24 mouse cellular contexts compared by ENCODE assay signal in genomic region chr2:96504140-96504539, GRCm38 (mm10).
DNase-seq lines count a peak whose midpoint lies in the region; ATAC-seq and TF ChIP-seq lines count a peak whose summit lies in the region.
"Had no signal": no experiment of that assay in that cellular context is flagged by ENCODE, and none has a peak within 500 bp of the region (broad histone marks: within the 10 kb centered on the region; RNA-seq: fewer than 3 reads in every experiment).

No protein-coding gene starts in this region.

- H3K36me3 ChIP-seq in forebrain, postnatal 0 days (ENCODE audit: insufficient read depth): no peaks in the 10 kb centered on the region
- H3K36me3 ChIP-seq in forebrain, embryonic 13.5 days (ENCODE audit: poor library complexity, severe bottlenecking): no peaks in the 10 kb centered on the region
- no peaks in the 10 kb centered on the region for H3K36me3 ChIP-seq in midbrain, embryonic 16.5 days (ENCODE audit: control insufficient read depth, insufficient read depth, low read length)
- H3K36me3 ChIP-seq: forebrain, embryonic 12.5 days; limb, embryonic 10.5 days; stomach, embryonic 15.5 days had no signal

- H3K9me3 ChIP-seq in forebrain, postnatal 0 days (ENCODE audit: low read length): no peaks in the 10 kb centered on the region
- no peaks in the 10 kb centered on the region for H3K9me3 ChIP-seq in forebrain, embryonic 13.5 days (replicated peaks)
- H3K9me3 ChIP-seq in midbrain, embryonic 16.5 days (replicated peaks; ENCODE audit: control insufficient read depth, low read length, poor library complexity, severe bottlenecking): no peaks in the 10 kb centered on the region
- H3K9me3 ChIP-seq: forebrain, embryonic 12.5 days; limb, embryonic 10.5 days; megakaryocyte, embryonic 14.5 days; stomach, embryonic 15.5 days had no signal

- H3K4me2 ChIP-seq in forebrain, postnatal 0 days (ENCODE audit: low read depth): no peak overlapping the region
- H3K4me2 ChIP-seq in forebrain, embryonic 13.5 days: no peak overlapping the region
- H3K4me2 ChIP-seq in midbrain, embryonic 16.5 days (ENCODE audit: low read length): no peak overlapping the region
- H3K4me2 ChIP-seq: forebrain, embryonic 12.5 days; stomach, embryonic 15.5 days had no signal

- 42% methylated on average over 6 of the region's 6 CpGs for WGBS in forebrain, postnatal 0 days
- 77% methylated on average over 6 of the region's 6 CpGs for WGBS in forebrain, embryonic 13.5 days
- WGBS in midbrain, embryonic 16.5 days: 67% methylated on average over 6 of the region's 6 CpGs

- no peaks in the 10 kb centered on the region for H3K4me1 ChIP-seq in forebrain, postnatal 0 days (ENCODE audit: insufficient read depth)
- H3K4me1 ChIP-seq in forebrain, embryonic 13.5 days: peaks cover 4% of the 10 kb centered on the region
- H3K4me1 ChIP-seq in midbrain, embryonic 16.5 days (ENCODE audit: control insufficient read depth, insufficient read depth, low read length): no peaks in the 10 kb centered on the region
- H3K4me1 ChIP-seq: limb, embryonic 10.5 days; megakaryocyte, embryonic 14.5 days; stomach, embryonic 15.5 days had no signal

- H3K27ac ChIP-seq in forebrain, postnatal 0 days (ENCODE audit: low read depth, low read length): no peak overlapping the region
- no peak overlapping the region for H3K27ac ChIP-seq in forebrain, embryonic 13.5 days
- H3K27ac ChIP-seq in midbrain, embryonic 16.5 days (ENCODE audit: low read length): no peak overlapping the region
- H3K27ac ChIP-seq: forebrain, embryonic 12.5 days; layer of hippocampus, adult 2 months; limb, embryonic 10.5 days; stomach, embryonic 15.5 days had no signal

- no peak overlapping the region for H3K4me3 ChIP-seq in forebrain, postnatal 0 days (ENCODE audit: low read depth, low read length)
- no peak overlapping the region for H3K4me3 ChIP-seq in forebrain, embryonic 13.5 days
- no peak overlapping the region for H3K4me3 ChIP-seq in midbrain, embryonic 16.5 days (ENCODE audit: low read depth, low read length)
- H3K4me3 ChIP-seq: forebrain, embryonic 12.5 days; layer of hippocampus, adult 2 months; limb, embryonic 10.5 days; megakaryocyte, embryonic 14.5 days; stomach, embryonic 15.5 days had no signal

- no peak for DNase-seq in forebrain, postnatal 0 days
- peak; percentile 16 for DNase-seq in right cerebral cortex, adult 18-20 months
- DNase-seq in right cerebral cortex, postnatal 4 days: no peak
- DNase-seq in telencephalon, adult 2 months (ENCODE audit: low read depth, low spot score): peak; percentile 51
- DNase-seq in urinary bladder, adult 2 months (ENCODE audit: low spot score): no peak
- no peak for DNase-seq in urinary bladder, postnatal 14 days (ENCODE audit: low spot score)
- DNase-seq: adrenal gland, postnatal 25 days; gastrocnemius, postnatal 36 days; heart, postnatal 10 days; kidney, adult 2 months; kidney, postnatal 10 days; liver, postnatal 0 days; lung, postnatal 10 days; right cerebral cortex, postnatal 14 days; thymus, adult 2 months had no signal

- H3K27me3 ChIP-seq in forebrain, postnatal 0 days (ENCODE audit: insufficient read depth, low read length): no peaks in the 10 kb centered on the region
- no peaks in the 10 kb centered on the region for H3K27me3 ChIP-seq in forebrain, embryonic 13.5 days
- no peaks in the 10 kb centered on the region for H3K27me3 ChIP-seq in midbrain, embryonic 16.5 days (ENCODE audit: control insufficient read depth, insufficient read depth, low read depth, low read length)
- H3K27me3 ChIP-seq: forebrain, embryonic 12.5 days; megakaryocyte, embryonic 14.5 days; stomach, embryonic 15.5 days had no signal

- no peak overlapping the region for H3K9ac ChIP-seq in forebrain, postnatal 0 days
- H3K9ac ChIP-seq in forebrain, embryonic 13.5 days: no peak overlapping the region
- H3K9ac ChIP-seq in midbrain, embryonic 16.5 days (ENCODE audit: low read depth, low read length): no peak overlapping the region
- H3K9ac ChIP-seq: forebrain, embryonic 12.5 days; liver, postnatal 0 days; stomach, embryonic 15.5 days had no signal

- peak; percentile 42; the same call in 1 of the 2 replicates for ATAC-seq in forebrain, postnatal 0 days
- ATAC-seq in forebrain, embryonic 13.5 days: no peak
- 0 out of 2 replicates have a peak, but pooled peaks have one; percentile 56 for ATAC-seq in midbrain, embryonic 16.5 days
- ATAC-seq: CD4-positive, CD25-positive, alpha-beta regulatory T cell, adult 4 months; inflammation-experienced regulatory T-cells, adult 6 months; liver, postnatal 0 days had no signal

- no peak for TF ChIP-seq CTCF in forebrain, postnatal 0 days (IDR thresholded peaks at IDR 0.05; ENCODE audit: low read depth)

Comparison
In these comparisons a context has a peak if more than half of its experiments do, and no peak if none do; other contexts are left out.
1. DNase-seq: peak in right cerebral cortex, adult 18-20 months (single experiment) and telencephalon, adult 2 months (single experiment); none in forebrain, postnatal 0 days (single experiment), right cerebral cortex, postnatal 4 days (single experiment), urinary bladder, adult 2 months (single experiment) and urinary bladder, postnatal 14 days (single experiment).